Mouse (Mus musculus): ENCODE data around the gene Rps4x. TPM values are rescaled to one million over a fixed set of nuclear protein-coding genes. Genes with fewer than 3 reads are reported as not detected.

The Rps4x gene
- polyA plus RNA-seq (2014; fragmentation: Illumina TruSeq; extraction: RNeasy Lipid Tissue Mini Kit (QIAGEN cat#74804); ENCODE audit: low read depth, low replicate concordance), result 946 TPM

DNA sequence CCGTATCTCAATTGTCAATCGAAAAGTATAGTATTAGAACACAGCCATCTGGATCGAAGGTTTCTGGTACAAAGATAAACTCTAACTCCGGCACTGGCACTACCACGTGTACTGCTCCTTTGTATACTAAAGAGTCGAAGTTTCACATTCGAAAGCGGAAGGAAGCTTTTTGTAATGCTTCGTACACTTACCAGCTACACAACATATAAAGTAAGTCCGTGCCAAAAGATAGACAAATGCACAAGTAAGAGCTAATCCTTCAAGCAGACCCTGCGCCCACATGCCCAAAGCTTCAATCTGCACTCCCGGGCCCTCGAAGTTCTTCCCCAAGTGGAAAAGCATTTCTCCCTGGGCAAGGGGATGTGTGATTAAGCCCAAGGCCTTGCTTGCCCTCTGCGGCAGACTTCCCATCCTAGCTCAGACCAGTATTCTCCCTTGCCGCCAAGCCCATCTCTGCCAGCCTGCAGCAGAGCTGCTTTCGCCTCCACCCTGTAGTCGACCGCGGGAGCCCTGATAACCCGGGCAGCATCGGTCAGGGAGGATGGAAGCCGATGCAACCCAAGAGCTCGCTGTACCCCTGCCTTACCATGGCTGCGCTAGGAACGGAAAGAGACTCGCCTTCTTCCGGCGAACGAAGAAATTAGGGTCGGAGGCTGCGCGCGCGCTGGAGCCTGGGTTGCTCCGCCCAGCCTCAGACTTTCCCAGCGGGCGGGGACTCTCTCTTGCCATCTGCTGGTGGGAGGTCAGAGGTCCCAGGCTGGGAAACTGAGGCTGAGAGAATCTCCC lies at the start of gene Rps4x:
Gene Rps4x (minus strand): TSS at position 683 of the 786 bp plus-strand sequence.

DNA sequence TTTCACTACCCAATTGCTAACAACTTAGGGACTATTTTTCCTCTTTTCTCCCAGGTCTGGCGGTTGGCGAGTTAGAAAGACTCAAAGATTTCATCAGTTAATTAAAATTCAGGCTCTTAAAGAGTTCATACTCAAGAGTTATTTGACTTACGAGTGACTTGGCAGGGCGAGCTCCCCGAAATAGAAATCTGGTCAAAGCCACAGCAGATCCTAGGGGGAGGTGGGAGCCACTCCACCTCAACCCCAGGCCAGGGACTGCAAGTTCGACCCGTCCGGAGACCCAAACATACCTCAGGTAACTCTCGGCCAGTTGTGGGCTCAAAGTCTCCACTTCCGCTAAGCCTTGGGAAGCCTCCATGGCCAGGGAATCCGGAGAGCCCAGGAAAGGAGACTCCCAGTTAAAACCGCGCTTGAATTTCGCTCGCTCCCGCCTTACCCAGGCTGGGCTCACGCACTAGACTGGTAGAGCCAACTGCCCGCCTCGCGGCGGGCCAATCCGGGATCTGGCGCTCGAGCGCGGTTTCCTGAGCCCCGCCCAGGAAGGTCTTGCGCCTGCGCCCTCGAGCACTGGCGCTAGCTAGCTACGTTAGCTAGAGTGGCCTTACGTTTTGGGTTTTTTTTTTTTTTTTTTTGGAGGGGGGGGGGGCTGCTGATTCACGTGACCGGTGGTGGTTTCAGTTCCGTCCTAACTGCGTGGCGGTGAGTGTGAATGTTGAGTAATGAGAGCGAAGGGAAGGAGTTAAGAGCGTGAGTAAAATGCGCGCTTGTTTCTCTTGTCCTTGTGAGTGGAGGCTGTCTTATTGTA lies 32.4 kb downstream of the Rps4x start, which contains the start of gene Ercc6l:
Gene Ercc6l (minus strand): TSS at position 474 of the 805 bp plus-strand sequence.

Other genes with a start within 250 kb of the Rps4x start
- 2.5 TPM for gene Rtl5, start 118.1 kb downstream of the Rps4x start, polyA plus RNA-seq (2014; fragmentation: Illumina TruSeq; extraction: RNeasy Lipid Tissue Mini Kit (QIAGEN cat#74804); ENCODE audit: low read depth, low replicate concordance)
- 138 TPM for gene Pin4, start 69.9 kb downstream of the Rps4x start, polyA plus RNA-seq (2014; fragmentation: Illumina TruSeq; extraction: RNeasy Lipid Tissue Mini Kit (QIAGEN cat#74804); ENCODE audit: low read depth, low replicate concordance)
- gene Ercc6l, start 32.3 kb downstream of the Rps4x start, polyA plus RNA-seq (2014; fragmentation: Illumina TruSeq; extraction: RNeasy Lipid Tissue Mini Kit (QIAGEN cat#74804); ENCODE audit: low read depth, low replicate concordance), result 0.32 TPM
- not detected for gene Cited1, start 62.8 kb upstream of the Rps4x start, polyA plus RNA-seq (2014; fragmentation: Illumina TruSeq; extraction: RNeasy Lipid Tissue Mini Kit (QIAGEN cat#74804); ENCODE audit: low read depth, low replicate concordance)

All from kidney, adult 10 weeks (tissue).